Mouse (Mus musculus) ES-Bruce4 (cell line): Measurements from ENCODE around the gene Zfp367.

Experiments
- CTCF ChIP-seq: IDR thresholded peaks from one replicate; pipeline ENCODE4 v1.8.1; 2011; ENCODE audit warnings: low read depth, low read length
- EP300 ChIP-seq: IDR thresholded peaks from 2 replicates; pipeline ENCODE4 v1.6.1; 2011; ENCODE audit warnings: low read depth, low read length; ENCODE audit not compliant: insufficient read depth
- POLR2A ChIP-seq: IDR thresholded peaks from one replicate; pipeline ENCODE4 v1.8.1; 2011; ENCODE audit warnings: low read length; ENCODE audit not compliant: insufficient read depth

- no peak for TF ChIP-seq CTCF
- no peak for TF ChIP-seq POLR2A
- no peak for TF ChIP-seq EP300
Measured at GRCm38 (mm10) chr13:64182091-64182490, 29.1 kb upstream of the Zfp367 start.
